Mouse (Mus musculus): ENCODE data around the gene 3110082I17Rik. TPM values are rescaled to one million over a fixed set of nuclear protein-coding genes. Genes with fewer than 3 reads are reported as not detected.

Gene 3110082I17Rik
- polyA plus RNA-seq, 1 experiment from 2014 or later, result 33.5 TPM

DNA sequence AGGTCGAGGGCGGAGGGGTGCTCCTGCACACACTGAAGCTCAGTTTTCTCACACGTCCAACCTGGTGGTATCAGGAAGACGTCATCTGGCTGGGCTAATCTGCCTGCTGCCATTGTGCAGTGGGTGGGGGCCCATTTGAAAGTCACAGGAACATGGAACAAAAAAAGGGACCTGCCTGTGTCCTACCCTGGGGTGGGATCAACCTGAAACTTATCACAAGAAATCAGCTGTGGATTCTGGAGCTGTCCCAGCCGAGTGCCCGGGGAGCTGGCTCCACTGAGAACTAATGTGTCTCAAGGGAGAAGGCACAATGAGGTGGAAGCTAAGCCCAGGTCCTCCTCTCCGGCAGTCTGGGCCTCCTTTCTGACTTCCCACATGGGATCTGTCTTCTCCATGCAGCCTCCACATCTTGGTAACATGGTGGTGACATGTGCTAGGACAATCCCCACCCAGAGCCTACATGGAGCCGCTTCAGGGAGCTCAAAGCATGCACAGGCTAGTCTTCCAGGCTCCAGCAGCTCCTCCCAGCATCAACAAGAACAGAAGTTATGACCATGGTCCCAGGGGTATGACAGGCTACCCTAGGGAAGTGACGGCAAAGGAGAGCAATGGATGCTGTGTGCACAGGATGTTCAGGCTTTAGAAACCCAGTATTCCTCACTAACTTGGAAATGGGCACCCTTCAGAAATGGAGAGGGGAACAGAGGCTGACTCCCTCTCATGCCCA, 26.3 kb downstream of the 3110082I17Rik start:
- no peaks in the 10 kb centered on the region for H3K9me3 ChIP-seq
- WGBS, result 80% methylated on average over 9 of the region's 9 CpGs
- H3K9ac ChIP-seq, result no peak overlapping the region
- no peak overlapping the region for H3K4me3 ChIP-seq
- H3K4me1 ChIP-seq, result peaks cover 21% of the 10 kb centered on the region
- no peaks in the 10 kb centered on the region for H3K27me3 ChIP-seq
- no peak overlapping the region for H3K27ac ChIP-seq
- no peak for ATAC-seq (ENCODE audit: insufficient number of reproducible peaks, insufficient read depth, low FRiP score, low TSS enrichment)
- H3K36me3 ChIP-seq, result no peaks in the 10 kb centered on the region
- no peak overlapping the region for H3K4me2 ChIP-seq (replicated peaks)

DNA sequence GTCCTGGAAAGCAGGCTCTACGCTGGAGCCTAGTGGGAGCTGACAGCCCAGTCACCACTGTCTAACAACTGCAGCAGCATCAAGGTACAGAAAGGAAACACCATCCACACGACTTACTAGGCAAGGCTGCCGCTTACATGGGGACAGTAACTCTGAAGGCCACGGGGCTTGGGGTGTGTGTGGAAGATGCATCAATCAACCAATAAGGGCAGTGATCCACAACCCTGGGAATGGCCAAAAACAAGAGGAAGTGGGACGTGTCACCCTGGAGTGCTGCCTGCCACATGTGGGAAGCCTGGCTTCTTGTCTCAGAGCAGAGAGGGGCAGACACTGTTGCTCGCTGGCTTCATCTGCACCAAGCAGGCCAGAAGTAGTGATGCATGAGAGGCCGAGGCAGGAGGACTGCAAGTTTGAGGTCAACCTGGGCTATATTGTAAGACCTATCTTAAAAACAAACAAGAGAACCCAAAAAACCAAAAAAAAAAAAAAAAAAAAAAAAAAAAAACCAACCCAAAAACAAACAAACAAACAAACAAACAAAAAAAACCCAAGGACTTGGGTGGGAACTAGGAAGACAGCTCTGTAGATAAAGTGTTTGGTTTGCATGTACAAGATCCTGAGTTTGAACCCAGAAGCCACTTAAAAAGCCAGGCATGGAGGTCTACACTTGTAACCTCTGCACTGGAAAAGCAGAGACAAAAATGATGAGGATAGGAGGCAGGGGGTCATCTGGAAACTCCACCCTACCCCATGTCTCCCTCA, 27.4 kb downstream of the 3110082I17Rik start:
- no peaks in the 10 kb centered on the region for H3K9me3 ChIP-seq
- no peak overlapping the region for H3K4me2 ChIP-seq (replicated peaks)
- H3K27me3 ChIP-seq, result no peaks in the 10 kb centered on the region
- ATAC-seq (ENCODE audit: insufficient number of reproducible peaks, insufficient read depth, low FRiP score, low TSS enrichment), result no peak
- no peak overlapping the region for H3K4me3 ChIP-seq
- H3K27ac ChIP-seq, result no peak overlapping the region
- no peak overlapping the region for H3K9ac ChIP-seq
- H3K4me1 ChIP-seq, result peaks cover 21% of the 10 kb centered on the region
- no peaks in the 10 kb centered on the region for H3K36me3 ChIP-seq
- 66% methylated on average over 7 of the region's 7 CpGs for WGBS

DNA sequence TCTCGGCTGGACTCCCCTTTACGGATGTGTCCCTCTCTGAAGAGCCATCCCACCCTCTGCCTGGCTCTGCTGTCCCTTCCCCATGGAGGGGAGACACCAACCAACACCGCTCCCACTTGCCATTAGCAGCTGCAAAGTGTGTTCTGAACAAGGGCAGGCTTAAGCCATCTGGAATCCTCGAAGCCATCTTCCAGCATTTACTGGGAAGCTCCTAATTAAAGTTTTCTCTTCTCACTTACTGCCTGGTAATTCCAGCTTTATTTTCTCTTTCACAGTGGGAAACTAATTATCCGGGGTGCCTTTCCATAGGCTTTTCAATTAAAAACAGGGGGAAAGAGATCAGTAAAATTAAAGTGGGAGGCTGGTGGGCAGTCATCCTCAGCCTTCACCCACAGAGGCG, 28.0 kb downstream of the 3110082I17Rik start:
- no peak overlapping the region for H3K9ac ChIP-seq
- H3K4me2 ChIP-seq (replicated peaks), result no peak overlapping the region
- no peak for ATAC-seq (ENCODE audit: insufficient number of reproducible peaks, insufficient read depth, low FRiP score, low TSS enrichment)
- H3K27ac ChIP-seq, result no peak overlapping the region
- 61% methylated on average over 6 of the region's 6 CpGs for WGBS
- H3K36me3 ChIP-seq, result no peaks in the 10 kb centered on the region
- no peaks in the 10 kb centered on the region for H3K9me3 ChIP-seq
- H3K27me3 ChIP-seq, result no peaks in the 10 kb centered on the region
- peaks cover 21% of the 10 kb centered on the region for H3K4me1 ChIP-seq
- no peak overlapping the region for H3K4me3 ChIP-seq

DNA sequence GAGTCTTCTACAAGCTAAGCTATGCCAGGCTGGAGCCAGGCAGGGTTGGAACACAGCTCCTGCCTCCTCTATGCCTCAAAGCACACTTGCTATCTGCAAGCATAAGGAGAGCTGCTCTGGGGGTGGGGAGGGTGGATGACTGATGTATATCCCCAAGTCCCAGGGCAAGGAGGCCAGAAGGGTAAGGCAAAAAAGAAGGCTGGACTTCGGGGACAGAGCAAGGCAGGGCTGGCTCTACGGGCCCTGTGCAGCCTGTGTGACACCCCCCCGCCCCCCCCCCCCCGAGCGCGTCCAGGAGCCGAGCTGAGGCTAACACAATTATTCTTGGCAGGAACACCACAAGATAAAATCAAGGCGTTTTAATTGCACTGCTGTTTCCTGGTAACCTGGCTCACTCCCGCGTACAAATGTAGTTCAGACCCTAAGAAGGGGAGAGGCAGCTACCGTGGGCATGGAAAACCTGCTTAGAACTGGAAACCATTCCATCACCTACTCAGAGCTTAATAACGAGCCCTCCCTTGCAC, 30.4 kb downstream of the 3110082I17Rik start:
- Histone ChIP-seq H3K9ac (no peak overlapping the region), H3K4me1 (peaks cover 15% of the 10 kb centered on the region), H3K27me3 (no peaks in the 10 kb centered on the region), H3K27ac (no peak overlapping the region), H3K9me3 (no peaks in the 10 kb centered on the region), H3K36me3 (peaks cover 5% of the 10 kb centered on the region; the same call in 1 of the 2 replicates), H3K4me3 (no peak overlapping the region), H3K4me2 (replicated peaks) (no peak overlapping the region)
- WGBS, result 39% methylated on average over 12 of the region's 12 CpGs
- ATAC-seq (ENCODE audit: insufficient number of reproducible peaks, insufficient read depth, low FRiP score, low TSS enrichment), result no peak

DNA sequence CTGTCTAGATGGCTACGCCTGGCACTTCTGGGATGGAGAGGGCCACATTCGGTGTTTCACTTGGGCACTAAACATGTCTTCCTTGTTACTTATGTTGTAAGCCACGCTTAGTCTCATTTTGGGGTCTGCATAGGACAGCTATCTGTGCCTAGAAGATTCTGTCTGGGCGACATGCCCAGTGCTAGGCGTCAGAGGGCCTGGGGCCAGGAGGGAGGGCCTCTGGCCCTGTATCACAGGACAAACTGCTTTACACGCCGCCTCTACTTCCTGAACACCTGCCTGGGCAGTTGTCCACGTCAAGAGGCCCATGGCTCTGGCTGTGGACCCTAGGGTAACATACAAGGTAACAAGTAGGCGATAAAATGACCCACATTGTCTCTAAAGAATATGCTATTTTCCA, 32.3 kb downstream of the 3110082I17Rik start:
- 89% methylated on average over 9 of the region's 9 CpGs for WGBS
- no peak overlapping the region for H3K9ac ChIP-seq
- peaks cover 12% of the 10 kb centered on the region for H3K4me1 ChIP-seq
- H3K9me3 ChIP-seq, result no peaks in the 10 kb centered on the region
- H3K27me3 ChIP-seq, result no peaks in the 10 kb centered on the region
- no peak overlapping the region for H3K27ac ChIP-seq
- no peak for ATAC-seq (ENCODE audit: insufficient number of reproducible peaks, insufficient read depth, low FRiP score, low TSS enrichment)
- peaks cover 5% of the 10 kb centered on the region; the same call in 1 of the 2 replicates for H3K36me3 ChIP-seq
- no peak overlapping the region for H3K4me3 ChIP-seq
- H3K4me2 ChIP-seq (replicated peaks), result no peak overlapping the region

DNA sequence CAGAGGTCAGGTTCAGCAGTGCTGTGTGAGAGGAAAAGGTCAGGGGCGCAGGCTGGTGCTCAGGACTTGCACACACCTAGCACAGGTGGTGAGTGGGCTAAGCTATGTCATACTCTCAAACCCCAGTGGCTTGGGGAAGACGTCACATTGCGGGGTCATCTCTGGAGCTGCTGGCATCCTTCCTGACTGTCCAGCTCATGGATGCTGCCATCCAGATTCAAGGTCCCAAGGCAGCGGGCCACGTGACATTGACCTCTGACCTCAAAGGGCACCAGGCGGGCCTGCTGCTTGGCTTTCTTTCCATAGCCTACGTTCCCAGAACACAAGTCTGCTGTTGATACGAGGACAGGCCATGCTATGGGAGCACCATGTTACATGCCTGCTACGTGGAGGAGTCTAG, 33.3 kb downstream of the 3110082I17Rik start:
- Histone ChIP-seq H3K4me3 (no peak overlapping the region), H3K9me3 (no peaks in the 10 kb centered on the region), H3K4me1 (peaks cover 12% of the 10 kb centered on the region), H3K9ac (no peak overlapping the region), H3K27me3 (no peaks in the 10 kb centered on the region), H3K27ac (no peak overlapping the region), H3K36me3 (peaks cover 5% of the 10 kb centered on the region; the same call in 1 of the 2 replicates), H3K4me2 (replicated peaks) (no peak overlapping the region)
- 83% methylated on average over 9 of the region's 9 CpGs for WGBS
- no peak for ATAC-seq (ENCODE audit: insufficient number of reproducible peaks, insufficient read depth, low FRiP score, low TSS enrichment)

DNA sequence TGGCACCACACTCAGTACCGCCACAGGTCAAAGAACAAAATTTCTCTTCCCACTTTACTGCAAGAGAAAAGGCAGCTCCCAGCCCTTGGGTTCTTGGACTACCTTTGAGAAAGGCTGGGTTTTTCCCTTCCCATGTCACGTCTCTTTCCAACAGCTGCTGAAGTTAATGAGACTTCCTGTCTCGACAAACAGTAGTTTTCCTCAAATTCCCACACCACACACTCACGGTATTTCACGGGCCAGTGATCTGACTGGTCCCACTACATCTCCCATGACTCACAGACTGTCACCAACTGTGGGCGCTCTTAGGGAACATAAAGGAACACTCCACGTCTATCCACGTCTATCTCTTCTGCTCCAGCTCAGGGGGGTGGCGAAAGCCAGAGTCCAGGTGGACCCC, 35.1 kb downstream of the 3110082I17Rik start:
- Histone ChIP-seq H3K36me3 (peaks cover 5% of the 10 kb centered on the region; the same call in 1 of the 2 replicates), H3K9ac (no peak overlapping the region), H3K27me3 (no peaks in the 10 kb centered on the region), H3K4me1 (peaks cover 9% of the 10 kb centered on the region), H3K4me3 (no peak overlapping the region), H3K4me2 (replicated peaks) (no peak overlapping the region), H3K27ac (no peak overlapping the region), H3K9me3 (no peaks in the 10 kb centered on the region)
- no peak for ATAC-seq (ENCODE audit: insufficient number of reproducible peaks, insufficient read depth, low FRiP score, low TSS enrichment)
- 73% methylated on average over 9 of the region's 9 CpGs for WGBS

DNA sequence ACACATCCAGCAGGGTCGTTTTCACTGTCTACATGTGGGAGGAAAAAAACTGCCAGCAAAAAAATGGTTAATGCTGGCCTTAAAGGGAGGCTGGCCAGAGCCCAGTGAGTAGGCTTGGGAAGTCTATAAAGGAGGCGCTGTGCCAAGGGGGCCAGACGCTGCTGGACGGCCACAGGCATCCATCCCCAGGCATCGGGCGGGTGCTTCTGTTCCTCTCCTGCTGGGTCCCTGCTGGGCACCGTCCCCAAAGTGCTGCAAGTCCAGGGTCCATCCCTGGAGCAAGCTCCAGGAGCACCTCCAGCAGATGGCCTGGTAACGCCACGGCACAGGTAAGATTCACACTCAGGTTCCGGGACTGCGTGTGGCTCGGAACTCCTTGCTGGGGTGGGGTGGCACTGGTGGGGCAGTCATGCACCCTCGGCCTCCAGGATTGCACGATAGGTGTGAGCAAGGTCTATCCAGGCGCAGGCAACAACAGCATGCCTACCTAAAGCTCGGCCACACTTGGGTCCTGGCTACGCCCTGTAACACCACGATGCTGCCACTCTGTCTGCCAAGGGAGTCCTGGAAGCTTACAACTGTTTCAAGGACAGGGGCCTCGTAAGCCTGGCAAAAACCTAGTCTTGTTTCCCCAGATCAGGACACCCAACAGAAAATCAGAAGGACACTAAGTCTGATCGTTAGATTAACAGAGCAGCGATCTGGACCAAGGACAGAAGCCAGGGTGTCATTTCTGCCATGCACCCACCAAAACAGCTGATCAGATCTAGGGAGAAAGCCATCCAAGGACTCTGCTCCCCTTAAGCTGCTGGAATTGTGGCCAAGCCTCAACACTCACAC, 37.1 kb downstream of the 3110082I17Rik start, which contains the start of gene Gper1:
Gene Gper1, plus strand, starts transcription at position 126 of the 840 bp plus-strand sequence.
- Histone ChIP-seq H3K36me3 (peaks cover 5% of the 10 kb centered on the region; the same call in 1 of the 2 replicates), H3K4me2 (replicated peaks) (peak within 1 kb of the TSS; percentile 23; the same call in 1 of the 2 replicates), H3K9me3 (no peaks in the 10 kb centered on the region), H3K9ac (peak within 1 kb of the TSS; percentile 15), H3K4me3 (peak within 1 kb of the TSS; percentile 11), H3K27me3 (no peaks in the 10 kb centered on the region), H3K4me1 (0 out of 2 replicates have a peak, but pooled peaks cover 9% of the 10 kb centered on the region), H3K27ac (peak within 1 kb of the TSS; percentile 12; the same call in 1 of the 2 replicates)
- ATAC-seq (ENCODE audit: insufficient number of reproducible peaks, insufficient read depth, low FRiP score, low TSS enrichment), result no peak
- 57% methylated on average over 21 of the region's 21 CpGs for WGBS

DNA sequence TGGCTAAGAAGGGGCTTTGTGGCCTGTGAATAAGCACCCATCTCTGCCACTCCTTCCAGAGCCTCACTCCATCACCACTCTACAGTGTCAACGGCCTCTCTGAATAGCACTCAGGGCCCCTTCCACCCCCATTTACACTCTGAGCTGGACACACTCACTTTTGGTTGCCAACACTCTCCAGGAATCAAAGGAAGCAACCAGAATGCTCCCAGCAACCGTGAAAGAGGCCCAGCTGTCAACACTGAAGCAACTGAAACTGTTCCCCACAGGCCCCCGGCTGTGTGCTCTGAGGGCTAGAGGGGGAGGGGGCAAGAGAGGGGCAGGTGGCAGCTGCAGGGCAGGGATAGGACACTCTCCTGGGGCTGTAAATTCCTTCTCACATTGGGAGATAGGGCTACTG, 41.7 kb downstream of the 3110082I17Rik start:
- Histone ChIP-seq H3K4me1 (0 out of 2 replicates have a peak, but pooled peaks cover 9% of the 10 kb centered on the region), H3K4me3 (no peak overlapping the region), H3K9ac (no peak overlapping the region), H3K9me3 (no peaks in the 10 kb centered on the region), H3K4me2 (replicated peaks) (no peak overlapping the region), H3K36me3 (no peaks in the 10 kb centered on the region), H3K27ac (no peak overlapping the region), H3K27me3 (no peaks in the 10 kb centered on the region)
- 34% methylated on average over 3 of the region's 3 CpGs for WGBS
- no peak for ATAC-seq (ENCODE audit: insufficient number of reproducible peaks, insufficient read depth, low FRiP score, low TSS enrichment)

DNA sequence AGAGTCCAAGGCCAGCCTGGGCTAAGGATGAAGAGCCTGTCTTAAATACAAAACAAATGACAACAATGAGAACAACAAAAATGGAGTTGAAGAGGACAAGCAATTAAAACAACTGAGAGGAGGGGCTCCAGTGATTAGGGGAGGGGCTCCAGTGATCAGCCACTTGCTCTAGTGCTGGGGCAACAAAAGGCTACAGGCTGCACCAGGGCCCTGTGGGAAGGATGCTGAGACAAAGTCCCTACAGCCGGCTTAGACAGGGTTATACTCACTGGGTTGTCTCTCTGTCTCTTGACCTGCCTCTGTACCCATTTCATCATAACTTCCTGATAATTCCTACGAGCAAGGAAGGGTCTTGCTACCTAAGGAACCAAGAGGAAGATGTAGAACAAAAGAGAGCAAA, 42.2 kb downstream of the 3110082I17Rik start:
- Histone ChIP-seq H3K36me3 (no peaks in the 10 kb centered on the region), H3K4me1 (0 out of 2 replicates have a peak, but pooled peaks cover 9% of the 10 kb centered on the region), H3K27ac (no peak overlapping the region), H3K9ac (no peak overlapping the region), H3K9me3 (no peaks in the 10 kb centered on the region), H3K27me3 (no peaks in the 10 kb centered on the region), H3K4me2 (replicated peaks) (no peak overlapping the region), H3K4me3 (no peak overlapping the region)
- 77% methylated on average over 2 of the region's 2 CpGs for WGBS
- no peak for ATAC-seq (ENCODE audit: insufficient number of reproducible peaks, insufficient read depth, low FRiP score, low TSS enrichment)

DNA sequence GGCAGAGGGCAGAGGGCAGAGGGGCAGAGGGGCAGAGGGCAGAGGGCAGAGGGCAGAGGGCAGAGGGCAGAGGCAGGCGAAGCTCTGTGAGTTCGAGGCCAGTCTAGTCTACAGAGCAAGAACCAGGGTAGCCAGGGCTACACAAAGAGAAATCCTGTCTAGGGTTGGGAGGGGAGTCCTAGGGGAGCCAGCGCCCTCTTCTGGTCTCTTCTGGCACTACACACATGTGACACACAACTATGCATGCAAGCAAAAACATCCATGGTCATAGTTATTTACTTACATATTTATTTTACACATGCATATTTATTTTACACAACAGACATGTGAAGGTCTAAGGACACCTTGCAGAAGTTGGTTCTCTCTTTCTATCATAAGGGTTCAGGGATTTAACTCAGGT, 42.8 kb downstream of the 3110082I17Rik start:
- H3K36me3 ChIP-seq, result no peaks in the 10 kb centered on the region
- H3K4me2 ChIP-seq (replicated peaks), result no peak overlapping the region
- ATAC-seq (ENCODE audit: insufficient number of reproducible peaks, insufficient read depth, low FRiP score, low TSS enrichment), result no peak
- H3K27ac ChIP-seq, result no peak overlapping the region
- H3K4me1 ChIP-seq, result 0 out of 2 replicates have a peak, but pooled peaks cover 9% of the 10 kb centered on the region
- no peaks in the 10 kb centered on the region for H3K27me3 ChIP-seq
- no peaks in the 10 kb centered on the region for H3K9me3 ChIP-seq
- H3K4me3 ChIP-seq, result no peak overlapping the region
- H3K9ac ChIP-seq, result no peak overlapping the region
- WGBS, result 88% methylated on average over 3 of the region's 3 CpGs

Data from embryonic facial prominence, embryonic 12.5 days (tissue).